ENCODE assay signal across 9 mouse cellular contexts in the genomic region with DNA sequence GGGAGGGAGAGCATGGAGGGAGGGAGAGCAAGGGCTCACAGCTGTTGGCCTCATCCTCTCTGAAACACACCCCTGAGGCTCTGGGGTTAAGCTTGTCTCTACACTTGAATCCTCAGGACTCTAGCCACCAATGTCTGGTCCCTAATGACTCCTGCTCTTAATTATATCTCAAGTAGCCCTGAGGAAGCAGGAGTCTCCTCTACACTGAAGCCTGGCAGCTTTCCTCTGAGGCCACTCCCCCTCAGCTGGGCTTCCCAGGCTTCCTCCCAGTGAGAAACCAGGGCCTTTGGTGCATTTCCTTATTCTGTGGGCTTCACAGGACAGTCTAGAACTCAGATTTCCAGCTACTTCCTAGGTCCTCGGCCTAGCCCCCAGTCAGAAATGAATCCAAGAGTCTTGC.
DNase-seq lines count a peak whose midpoint lies in the region; ATAC-seq lines count a peak whose summit lies in the region.
"Had no signal": no experiment of that assay in that cellular context is flagged by ENCODE, and none has a peak within 500 bp of the region (broad histone marks: within the 10 kb centered on the region; RNA-seq: fewer than 3 reads in every experiment).

No protein-coding gene starts in this region.

- no peaks in the 10 kb centered on the region for H3K27me3 ChIP-seq in embryonic facial prominence, embryonic 11.5 days (ENCODE audit: control insufficient read depth, insufficient read depth, low read length)
- peaks cover 15% of the 10 kb centered on the region for H3K27me3 ChIP-seq in embryonic facial prominence, embryonic 10.5 days (replicated peaks; ENCODE audit: low read depth, poor library complexity, severe bottlenecking)
- H3K27me3 ChIP-seq in heart, embryonic 12.5 days (replicated peaks) = no peaks in the 10 kb centered on the region

- no peak overlapping the region for H3K4me2 ChIP-seq in embryonic facial prominence, embryonic 11.5 days (ENCODE audit: low read depth, low read length)
- no peak overlapping the region for H3K4me2 ChIP-seq in heart, embryonic 12.5 days

- H3K27ac ChIP-seq in embryonic facial prominence, embryonic 11.5 days (replicated peaks; ENCODE audit: low read depth, low read length) = no peak overlapping the region
- H3K27ac ChIP-seq in embryonic facial prominence, embryonic 10.5 days (replicated peaks) = no peak overlapping the region
- H3K27ac ChIP-seq in heart, embryonic 12.5 days (ENCODE audit: poor library complexity, severe bottlenecking) = peak overlapping the region; percentile 29; the same call in 1 of the 2 replicates

- no peaks in the 10 kb centered on the region for H3K9me3 ChIP-seq in embryonic facial prominence, embryonic 11.5 days (replicated peaks; ENCODE audit: control insufficient read depth, low read length)
- H3K9me3 ChIP-seq in embryonic facial prominence, embryonic 10.5 days = peaks cover 3% of the 10 kb centered on the region; the same call in 1 of the 2 replicates
- no peaks in the 10 kb centered on the region for H3K9me3 ChIP-seq in heart, embryonic 12.5 days (replicated peaks)

- DNase-seq in embryonic facial prominence, embryonic 11.5 days (ENCODE audit: low spot score) = peak; percentile 33
- no peak for DNase-seq in embryonic facial prominence, embryonic 10.5 days (ENCODE audit: low spot score)
- DNase-seq in layer of hippocampus, adult 11-12 months (ENCODE audit: low spot score) = peak; percentile 35
- no peak for DNase-seq in layer of hippocampus, postnatal 14 days (ENCODE audit: low spot score in 2 of 2)
- DNase-seq in lung, postnatal 4 days = peak; percentile 26 to 46
- DNase-seq in adrenal gland, adult 18-20 months (ENCODE audit: low spot score in 2 of 2) = no peak
- no peak for DNase-seq in testis, postnatal 10 days (ENCODE audit: low spot score)
- DNase-seq: right cerebral cortex, postnatal 25 days had no signal

- H3K9ac ChIP-seq in embryonic facial prominence, embryonic 11.5 days (replicated peaks; ENCODE audit: low read length) = no peak overlapping the region
- H3K9ac ChIP-seq in heart, embryonic 12.5 days = peak overlapping the region; percentile 47; the same call in 1 of the 2 replicates

- WGBS in embryonic facial prominence, embryonic 11.5 days = 45% methylated on average over 1 of the region's 1 CpGs
- 42% methylated on average over 1 of the region's 1 CpGs for WGBS in embryonic facial prominence, embryonic 10.5 days
- 22% methylated on average over 1 of the region's 1 CpGs for WGBS in heart, embryonic 12.5 days

- H3K4me1 ChIP-seq in embryonic facial prominence, embryonic 11.5 days (ENCODE audit: control insufficient read depth, insufficient read depth, low read length) = 0 out of 2 replicates have a peak, but pooled peaks cover 7% of the 10 kb centered on the region
- peaks cover 38% of the 10 kb centered on the region for H3K4me1 ChIP-seq in embryonic facial prominence, embryonic 10.5 days
- peaks cover 61% of the 10 kb centered on the region for H3K4me1 ChIP-seq in heart, embryonic 12.5 days (replicated peaks)

- no peak for ATAC-seq in embryonic facial prominence, embryonic 11.5 days (replicated peaks; ENCODE audit: insufficient number of reproducible peaks, low FRiP score, low TSS enrichment, low read depth)
- ATAC-seq in heart, embryonic 12.5 days (ENCODE audit: insufficient number of reproducible peaks, low FRiP score) = no peak

- H3K36me3 ChIP-seq in embryonic facial prominence, embryonic 11.5 days (replicated peaks; ENCODE audit: control insufficient read depth, insufficient read depth, low read depth, low read length) = no peaks in the 10 kb centered on the region
- peaks cover 52% of the 10 kb centered on the region for H3K36me3 ChIP-seq in embryonic facial prominence, embryonic 10.5 days (replicated peaks)
- peaks cover 50% of the 10 kb centered on the region for H3K36me3 ChIP-seq in heart, embryonic 12.5 days

- H3K4me3 ChIP-seq in embryonic facial prominence, embryonic 11.5 days (ENCODE audit: low read depth, low read length) = no peak overlapping the region
- no peak overlapping the region for H3K4me3 ChIP-seq in embryonic facial prominence, embryonic 10.5 days
- no peak overlapping the region for H3K4me3 ChIP-seq in heart, embryonic 12.5 days

Comparison
In these comparisons a context has a peak if more than half of its experiments do, and no peak if none do; other contexts are left out.
1. DNase-seq: peak in embryonic facial prominence, embryonic 11.5 days (single experiment), layer of hippocampus, adult 11-12 months (single experiment) and lung, postnatal 4 days (2 of 2); none in embryonic facial prominence, embryonic 10.5 days (single experiment), layer of hippocampus, postnatal 14 days (0 of 2), adrenal gland, adult 18-20 months (0 of 2) and testis, postnatal 10 days (single experiment).